Mouse (Mus musculus): Measurements from ENCODE around the gene Apobec3.

The Apobec3 gene

DNA sequence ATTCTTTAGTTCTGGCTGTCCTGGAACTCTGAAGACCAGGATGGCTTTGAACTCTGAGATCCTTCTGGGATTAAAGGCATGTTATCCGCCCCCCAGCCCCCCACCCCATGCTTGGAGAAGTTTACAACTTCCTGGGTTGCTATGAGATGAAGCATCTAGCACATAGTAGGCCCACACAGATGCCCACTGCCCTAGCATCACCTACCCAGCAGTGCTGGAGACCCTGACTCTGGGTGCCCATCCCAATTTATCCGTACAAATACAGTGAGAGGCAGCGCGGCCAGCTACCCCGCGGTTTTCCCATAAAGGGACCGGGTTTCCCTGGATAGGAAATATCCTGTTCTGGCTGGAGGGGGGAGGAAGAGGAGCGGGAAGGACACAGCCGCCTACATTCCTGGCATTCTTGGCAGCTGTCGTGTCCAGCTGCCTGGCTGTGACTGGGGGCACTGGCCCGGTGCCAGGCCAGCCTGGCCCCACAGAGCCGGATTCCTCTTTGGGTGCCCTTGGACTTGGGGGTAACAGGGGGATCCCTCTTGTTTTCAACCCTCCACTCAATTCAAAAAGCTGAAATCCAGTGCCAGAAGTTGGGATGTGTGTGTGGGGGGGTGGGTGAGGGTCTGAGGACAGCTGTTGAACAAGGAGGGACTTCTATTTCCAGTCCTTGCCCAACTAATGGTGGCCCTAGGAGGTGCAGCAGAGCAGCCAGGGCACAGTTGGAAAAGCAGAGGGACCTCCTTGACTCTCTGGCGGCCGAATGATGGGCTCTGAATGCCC lies 60.5 kb downstream of the Apobec3 start:
- DNase-seq = no peak

DNA sequence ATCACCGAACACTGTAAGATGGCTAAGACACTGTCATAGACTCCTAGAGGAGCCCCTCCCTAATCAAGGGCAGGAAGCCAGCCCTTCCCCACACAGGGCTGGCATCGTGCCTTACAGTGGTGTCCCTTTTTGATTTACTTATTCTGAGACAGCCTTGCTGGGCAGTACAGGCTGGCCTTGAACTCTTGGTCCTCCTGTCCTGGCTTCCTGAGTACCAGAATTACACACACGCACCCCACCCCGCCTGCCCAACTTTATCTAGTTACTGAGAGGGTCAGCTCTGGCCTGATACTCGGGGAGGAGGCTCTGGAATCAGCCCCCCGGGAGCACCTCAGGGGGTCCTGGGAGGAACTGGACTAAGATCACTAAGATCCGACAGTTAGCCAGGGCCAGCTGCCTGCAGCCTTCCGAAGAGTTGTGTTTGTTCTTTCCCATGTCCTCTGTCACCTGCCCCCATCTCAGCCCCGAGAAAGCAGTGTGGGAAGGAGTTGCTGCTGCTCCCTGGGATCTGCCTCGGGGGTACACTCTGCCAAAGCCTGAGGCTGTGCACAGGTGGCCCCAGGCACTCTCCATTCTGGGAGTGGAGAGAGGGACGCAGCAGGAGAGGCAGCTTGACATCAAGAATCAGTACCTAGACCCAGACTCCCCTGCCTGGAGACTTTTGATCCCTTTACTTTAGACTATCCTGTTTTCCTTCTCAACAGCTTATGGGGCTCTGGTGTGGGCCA lies 61.2 kb downstream of the Apobec3 start:
- DNase-seq = no peak

DNA sequence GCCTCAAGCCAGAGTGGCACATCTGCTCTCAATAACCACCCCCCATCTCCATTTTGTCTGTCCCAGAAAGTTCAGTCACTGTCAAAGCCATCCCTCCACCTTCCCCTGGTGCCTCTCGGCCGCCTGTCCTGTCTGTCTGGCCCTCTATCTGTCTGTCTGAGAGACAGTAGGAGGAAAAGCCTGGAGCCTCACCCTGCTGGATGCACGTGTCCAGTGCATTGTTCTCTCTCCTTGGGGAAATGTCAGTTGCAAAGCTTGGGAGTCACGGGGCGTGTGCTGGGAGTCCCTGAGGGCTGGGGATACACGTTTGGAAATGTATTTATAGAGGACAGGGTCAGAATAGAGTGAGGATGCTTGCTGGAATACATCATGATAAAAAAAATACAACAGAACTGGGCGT lies 62.0 kb downstream of the Apobec3 start:
- DNase-seq = no peak

DNA sequence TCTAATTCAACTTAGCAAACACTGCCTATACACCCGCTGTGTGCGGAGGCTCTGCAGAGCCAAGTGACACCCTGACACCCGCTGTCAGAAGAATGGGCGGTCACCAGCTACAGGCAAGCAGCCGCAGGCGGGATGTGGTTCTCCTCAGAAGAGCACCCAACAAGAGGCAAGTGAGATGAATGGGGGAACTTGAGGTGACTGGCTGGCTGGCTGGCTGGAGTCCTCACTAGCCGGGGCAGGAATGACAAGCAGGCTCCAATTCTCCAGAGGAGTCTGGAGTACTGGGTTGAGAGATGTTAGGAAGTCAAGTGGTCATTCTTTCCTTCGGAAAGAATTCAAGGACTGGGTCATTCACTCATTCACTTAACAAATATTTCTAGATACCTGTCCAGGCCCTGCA lies 65.1 kb downstream of the Apobec3 start:
- DNase-seq = no peak

DNA sequence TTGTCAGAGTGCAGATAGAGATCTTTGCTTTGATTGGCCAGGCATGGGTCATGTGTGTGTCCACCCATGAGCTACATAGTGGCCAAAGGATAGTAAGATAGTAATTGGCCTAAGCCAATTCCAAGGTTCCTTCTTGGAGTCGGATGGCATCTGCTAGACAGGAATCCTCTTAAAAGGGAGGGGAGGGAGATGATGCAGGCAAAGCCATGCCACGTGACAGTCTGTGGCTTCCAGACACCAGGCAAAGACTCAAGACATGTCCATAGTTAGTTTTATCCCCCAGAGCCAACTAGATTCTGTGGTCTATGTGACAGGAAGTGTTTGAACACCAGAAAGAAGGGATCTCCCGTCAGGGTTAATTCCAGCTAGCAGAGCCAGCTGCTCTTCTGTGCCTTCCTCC lies 67.0 kb downstream of the Apobec3 start:
- no peak for DNase-seq

DNA sequence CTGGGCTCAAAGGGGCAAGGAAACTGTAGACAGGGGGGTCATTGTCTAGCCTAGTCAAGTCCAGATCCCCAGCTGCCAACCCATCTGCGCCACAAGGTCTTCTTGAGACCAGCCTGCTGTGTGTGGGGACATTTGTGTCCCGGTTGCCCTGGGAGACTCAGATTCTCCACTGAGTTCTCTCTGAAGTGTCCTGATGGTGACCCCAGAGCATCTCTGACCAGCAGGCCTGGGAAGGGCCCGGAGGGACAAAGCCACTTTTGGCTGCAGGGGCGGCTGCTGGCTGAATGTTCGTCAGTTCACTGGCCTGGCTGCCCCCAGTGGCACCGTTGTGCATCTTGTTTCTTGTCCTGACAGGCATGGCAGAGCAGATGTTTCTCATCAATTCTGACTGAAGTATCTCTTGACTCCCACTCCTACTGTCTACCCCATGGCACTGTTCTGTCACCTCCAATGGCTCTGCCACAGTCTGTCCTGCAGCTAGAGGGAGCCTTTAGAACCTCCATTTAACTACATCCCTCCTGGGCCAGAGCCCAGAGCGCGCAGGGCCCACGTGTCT lies 70.0 kb downstream of the Apobec3 start:
- no peak for DNase-seq

DNA sequence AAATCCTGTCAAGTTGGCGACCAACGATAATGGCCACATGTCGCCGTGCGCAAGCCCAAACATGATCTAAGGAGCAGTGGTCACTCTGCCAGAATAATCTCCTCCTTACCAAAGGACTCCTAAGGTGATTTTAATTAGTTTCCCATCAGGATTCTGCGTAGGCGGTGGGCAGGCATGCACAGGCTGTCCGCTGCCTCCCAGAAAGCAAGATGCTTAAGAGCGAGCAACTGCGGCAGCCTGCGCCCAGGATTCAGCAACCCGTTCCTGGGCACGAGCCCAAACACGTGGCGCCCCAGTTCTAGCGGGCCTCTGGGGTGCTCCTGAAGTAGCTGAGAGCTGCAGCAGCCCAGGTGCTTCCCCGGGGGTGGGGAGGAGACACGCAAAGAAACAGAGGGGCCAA lies 71.2 kb downstream of the Apobec3 start:
- DNase-seq = no peak

DNA sequence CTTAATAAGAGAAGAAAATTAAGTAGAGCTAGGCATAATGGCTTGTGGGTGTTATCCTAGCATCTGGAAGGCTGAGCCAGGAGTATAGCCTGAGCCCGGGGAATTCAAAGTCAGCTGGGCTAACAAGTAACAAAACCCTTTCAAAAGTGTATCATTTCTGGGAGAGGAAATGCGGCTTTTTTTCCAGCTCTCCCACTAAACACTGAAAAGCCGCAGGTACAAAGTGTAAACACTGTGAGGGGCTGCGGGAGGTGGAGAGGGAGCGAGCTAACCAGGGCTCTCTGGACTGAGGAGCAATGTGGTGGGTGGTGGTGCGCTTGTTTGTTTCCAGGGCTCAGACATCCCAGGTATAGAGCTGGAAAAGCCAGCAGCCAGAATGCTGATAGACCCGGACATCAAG lies 72.9 kb downstream of the Apobec3 start:
- no peak for DNase-seq

All from B cell, adult 2 months (primary cell).